Mouse (Mus musculus) small intestine, adult 2 months (tissue): ENCODE results near the gene Elovl6.

Experiments used
- CTCF ChIP-seq: fragments of 200-500 bp; IDR thresholded peaks from 2 replicates; pipeline ENCODE4 v1.5.1; 2012; ENCODE audit warnings: low read depth, mild to moderate bottlenecking, control low read depth, inconsistent platforms, low read length, moderate library complexity, mixed read lengths; ENCODE audit not compliant: insufficient replicate concordance, insufficient read length; ENCODE audit errors: extremely low read depth
- POLR2A ChIP-seq: fragments of 200-500 bp; IDR thresholded peaks from 2 replicates; pipeline ENCODE4 v1.6.1; 2012; ENCODE audit warnings: low read depth, mild to moderate bottlenecking, control low read depth, inconsistent platforms, low read length, moderate library complexity

- TF ChIP-seq CTCF (no peak), POLR2A (no peak)
Observed at GRCm38 (mm10) chr3:129557048-129557447, 24.9 kb downstream of the Elovl6 start.
